Mouse (Mus musculus) heart, postnatal 10 days (tissue): ENCODE measurements at regions not wholly inside any gene's neighbourhood (a gene's known extent, or its start where the extent isn't known, plus 50 kb on each side); places are given as distances from the start of the nearest gene placed in this dataset.
A peak's percentile ranks its signal among the peaks of the same experiment; 100 is the strongest.

Experiments used
- DNase-seq, 2 experiments: peaks; one replicate each; pipeline ENCODE4 v3.0.0; 2021
- intact Hi-C: fragments of 180-260 bp; cut with DNase I; formaldehyde crosslinking; loops from one replicate; pipeline ENCODE4 v1.15.1; 2025

DNA sequence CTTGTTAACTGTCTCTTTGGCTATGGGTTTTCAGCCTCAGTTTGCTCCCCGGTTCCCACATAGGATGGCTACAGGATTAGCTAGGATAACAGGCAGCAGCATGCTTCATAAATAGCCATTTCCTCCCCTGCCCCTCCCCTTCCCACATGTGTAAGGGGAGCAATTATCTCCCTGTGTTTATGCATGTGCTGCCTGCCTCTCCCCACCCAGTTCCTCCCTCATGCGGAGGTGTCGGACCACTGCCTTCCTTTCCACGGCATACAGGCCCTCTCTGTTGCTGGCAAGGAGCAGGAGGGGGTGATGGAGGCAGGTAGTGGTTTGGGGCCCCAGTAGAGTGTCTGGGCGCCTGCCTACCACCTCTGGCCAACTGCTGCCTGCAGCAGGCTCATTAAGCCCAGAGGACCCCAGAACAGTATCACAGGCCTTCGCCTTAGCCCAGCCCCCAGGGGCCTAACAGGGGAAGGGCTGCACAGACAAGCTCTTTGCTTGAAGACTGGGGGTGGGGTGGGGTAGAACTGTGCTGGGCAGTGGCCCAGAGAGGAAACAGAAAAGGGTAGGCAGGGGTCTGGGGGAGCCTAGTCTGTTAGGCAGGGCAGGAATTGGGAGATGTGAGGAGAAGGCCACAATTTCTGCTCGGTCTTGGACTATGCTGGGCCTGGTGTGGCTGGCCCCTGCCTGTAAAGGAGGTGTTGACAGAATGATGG is 79.1 kb upstream of the Pja1 start:
- intact Hi-C loops: no loop called here
- no peak for DNase-seq

DNA sequence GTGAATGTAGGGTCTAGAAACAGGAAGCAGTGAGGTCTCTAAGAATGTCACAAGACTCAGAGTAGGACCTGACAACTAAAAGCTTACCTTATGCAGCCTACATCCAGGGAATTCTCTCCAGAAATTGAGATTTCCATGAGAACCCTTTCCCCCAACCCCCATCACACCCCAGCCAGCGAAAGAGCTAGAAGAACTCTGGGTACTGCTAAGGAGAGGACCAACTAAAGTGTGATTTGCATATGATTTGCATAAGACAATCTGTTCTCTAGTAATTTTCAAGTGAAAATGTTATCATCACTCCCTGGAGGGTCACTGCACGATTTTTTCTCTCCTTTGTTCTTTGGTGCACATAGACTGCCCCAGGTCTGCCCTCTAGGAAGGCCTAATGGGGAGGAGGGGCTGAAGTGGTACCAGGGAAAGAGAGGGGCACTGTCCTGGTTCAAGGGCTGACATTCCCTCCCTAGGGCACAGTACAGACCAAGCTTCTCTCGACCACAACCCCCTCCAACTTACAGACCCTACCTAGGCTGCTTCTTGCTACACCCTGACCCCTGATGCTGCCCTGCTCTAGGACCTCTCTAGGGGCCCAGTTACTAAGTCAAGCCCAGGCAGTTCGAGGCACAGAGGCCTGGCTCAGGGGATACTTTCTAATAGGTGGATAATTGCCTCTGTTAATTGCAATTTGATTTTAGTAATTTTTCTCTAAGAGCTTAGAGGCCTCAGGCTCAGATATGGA is 77.4 kb upstream of the Pja1 start:
- intact Hi-C loops: no loop called here
- DNase-seq: no peak

DNA sequence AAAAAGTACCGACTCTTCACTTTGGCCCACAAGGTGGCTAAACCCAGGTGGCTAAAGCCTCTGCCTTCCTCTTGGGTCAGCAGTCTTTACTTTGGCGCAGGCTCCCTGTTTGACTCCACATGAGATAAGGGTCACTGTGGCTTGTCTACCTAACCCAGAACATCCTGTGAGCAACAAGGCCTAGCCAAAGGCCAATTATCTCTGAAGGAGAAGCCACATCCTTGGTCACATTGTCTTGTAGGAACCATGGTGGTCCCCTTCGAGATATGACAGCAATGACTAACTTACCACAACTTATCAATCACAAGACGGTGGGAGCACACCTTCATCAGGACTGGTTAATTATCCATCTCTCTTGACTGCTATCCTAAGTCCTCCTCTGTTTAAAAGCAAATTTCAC is 73.3 kb upstream of the Pja1 start:
- intact Hi-C loops: no loop called here
- no peak for DNase-seq

DNA sequence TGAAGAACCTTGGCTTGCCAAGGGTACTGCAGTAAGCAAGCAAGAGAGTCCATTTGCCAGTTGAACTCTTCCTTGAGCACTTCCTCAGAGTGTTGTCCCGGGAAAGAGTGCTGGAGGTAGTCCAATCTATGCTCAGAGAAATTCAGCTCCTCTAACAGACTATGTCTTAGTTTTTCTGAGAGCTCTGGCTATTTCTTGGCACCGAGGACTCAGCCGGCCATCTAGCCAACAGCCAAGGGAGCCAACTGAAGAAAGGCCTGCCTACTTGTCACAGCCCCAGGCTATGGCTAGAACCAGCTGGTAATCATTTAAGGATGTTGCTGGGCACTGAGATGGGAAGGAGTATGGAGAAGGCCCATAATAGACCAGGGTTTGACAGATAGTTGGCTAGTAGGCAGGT is 70.8 kb upstream of the Pja1 start:
- no peak for DNase-seq
- intact Hi-C loops: no loop called here

DNA sequence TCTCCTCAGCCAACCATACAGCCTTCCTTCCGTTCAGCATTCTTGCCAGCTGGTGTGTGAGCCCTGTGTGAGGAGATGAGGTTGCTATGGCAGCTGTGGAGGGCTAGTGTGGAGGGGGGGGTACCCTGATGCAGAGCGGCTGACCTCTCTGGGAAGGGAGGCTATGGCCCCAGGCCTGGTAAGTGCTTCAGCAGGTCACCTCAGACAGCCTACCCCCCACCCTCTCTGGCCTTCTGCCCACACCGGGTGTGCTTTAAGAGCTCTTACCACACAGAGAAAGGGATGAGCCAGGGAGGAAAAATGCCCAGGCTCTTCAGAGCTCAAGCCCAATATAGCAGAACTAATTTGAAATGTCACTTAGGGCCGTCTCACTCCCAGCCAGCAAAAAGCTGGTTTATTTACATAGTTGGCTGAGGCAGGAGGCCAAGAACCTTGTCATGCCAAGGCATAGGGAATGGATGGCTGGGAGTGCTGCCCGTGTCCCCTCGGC is 69.1 kb upstream of the Pja1 start:
- intact Hi-C loops: no loop called here
- no peak for DNase-seq

DNA sequence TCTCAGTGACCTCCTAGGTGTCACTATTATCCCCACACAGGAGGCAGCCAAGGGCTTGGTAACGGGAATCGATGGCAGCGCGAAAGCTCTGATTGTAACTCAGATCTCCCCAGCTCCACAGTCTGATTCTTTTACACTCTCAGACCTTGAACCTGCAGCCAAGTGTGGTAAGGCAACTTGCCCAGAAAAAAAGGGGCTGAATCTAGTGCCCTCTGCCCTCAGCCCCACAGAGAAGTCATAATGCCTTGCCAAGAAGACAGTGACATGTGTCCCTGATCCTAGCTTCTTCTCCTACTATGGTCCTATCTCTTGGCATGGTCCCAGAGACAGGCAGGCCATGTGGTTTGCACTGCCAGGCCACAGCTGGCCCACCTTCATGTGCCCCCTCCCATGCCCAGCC is 68.6 kb upstream of the Pja1 start:
- intact Hi-C loops: no loop called here
- no peak for DNase-seq

DNA sequence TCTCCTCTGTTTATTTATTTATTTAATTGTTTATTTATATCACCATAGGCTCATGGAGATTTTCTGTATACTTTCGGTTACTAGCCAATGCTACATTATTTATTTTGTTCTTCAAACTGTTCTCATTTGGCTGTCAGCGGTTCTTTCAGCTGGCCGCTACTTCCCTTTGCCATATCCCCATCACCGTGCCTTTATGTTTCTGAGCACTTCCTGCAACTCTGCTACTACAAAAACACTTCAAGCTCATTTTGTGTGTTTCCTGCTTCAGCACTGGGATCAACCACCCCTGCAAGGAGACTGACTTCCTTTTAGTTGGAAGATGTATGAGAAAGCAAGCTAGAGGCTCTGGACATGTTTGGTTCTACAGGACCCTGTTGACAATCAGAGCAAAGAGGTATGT is 66.7 kb upstream of the Pja1 start:
- intact Hi-C loops: no loop called here
- no peak for DNase-seq

DNA sequence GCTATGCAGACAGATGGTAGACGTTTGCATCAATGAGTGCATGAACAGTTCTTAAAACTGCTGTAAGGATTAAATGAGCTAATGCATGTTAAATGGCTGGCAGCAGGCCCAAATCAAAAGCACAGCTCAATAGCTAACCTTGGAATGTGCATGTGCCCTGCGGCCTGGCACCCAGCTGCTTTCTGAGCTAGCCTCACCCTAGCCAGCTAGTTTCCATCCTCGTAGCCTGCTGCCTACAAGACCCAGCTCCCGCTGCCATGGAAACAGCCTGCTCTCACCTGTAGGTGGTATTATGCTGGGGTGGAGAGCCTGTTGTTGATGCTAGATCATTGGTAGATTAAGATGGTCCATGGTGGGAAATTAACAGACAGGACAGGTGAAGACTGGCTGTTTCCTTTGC is 63.8 kb upstream of the Pja1 start:
- intact Hi-C loops: no loop called here
- DNase-seq: no peak

DNA sequence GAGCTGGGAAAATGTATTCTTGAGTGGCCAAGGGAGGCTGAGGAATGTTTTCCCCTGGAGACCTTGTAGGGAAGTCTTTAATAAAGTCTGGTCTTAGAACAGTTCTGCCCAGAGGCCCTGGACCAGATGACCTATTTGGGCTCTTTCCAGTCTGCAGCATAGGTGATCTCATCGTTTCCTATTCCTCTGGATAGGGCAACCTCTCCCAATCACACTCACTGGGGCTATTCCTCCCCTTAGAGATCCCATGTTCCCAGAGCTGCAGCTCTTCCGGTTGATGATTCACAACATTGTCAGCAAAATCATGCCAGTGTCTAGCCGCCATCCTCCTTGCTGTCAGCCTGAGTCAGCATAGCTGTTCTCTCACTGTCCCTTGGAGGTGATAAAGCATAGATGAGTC is 60.1 kb upstream of the Pja1 start:
- DNase-seq: peak; percentile 52 to 53
- intact Hi-C loops: no loop called here

DNA sequence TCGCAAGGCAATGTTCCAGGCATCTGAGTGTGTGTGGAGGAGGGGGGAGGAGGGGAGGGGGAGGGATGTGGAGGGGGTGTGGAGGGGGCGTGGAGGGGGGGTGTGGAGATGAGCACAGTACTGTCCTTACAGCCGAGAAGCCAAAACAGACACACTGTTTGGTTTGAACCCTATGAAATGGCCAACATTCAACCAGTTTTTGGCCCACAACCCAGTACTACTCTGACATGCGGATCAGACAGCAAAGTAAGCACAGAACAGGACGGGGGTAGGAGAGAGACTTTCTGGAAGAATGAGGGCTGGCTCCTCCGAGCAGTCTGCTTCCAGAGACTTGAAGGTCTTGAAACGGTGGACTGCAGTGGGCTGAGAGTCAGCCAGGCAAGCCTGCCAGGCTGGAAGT is 59.4 kb upstream of the Pja1 start:
- intact Hi-C loops: no loop called here
- DNase-seq: peak; percentile 19 to 22

DNA sequence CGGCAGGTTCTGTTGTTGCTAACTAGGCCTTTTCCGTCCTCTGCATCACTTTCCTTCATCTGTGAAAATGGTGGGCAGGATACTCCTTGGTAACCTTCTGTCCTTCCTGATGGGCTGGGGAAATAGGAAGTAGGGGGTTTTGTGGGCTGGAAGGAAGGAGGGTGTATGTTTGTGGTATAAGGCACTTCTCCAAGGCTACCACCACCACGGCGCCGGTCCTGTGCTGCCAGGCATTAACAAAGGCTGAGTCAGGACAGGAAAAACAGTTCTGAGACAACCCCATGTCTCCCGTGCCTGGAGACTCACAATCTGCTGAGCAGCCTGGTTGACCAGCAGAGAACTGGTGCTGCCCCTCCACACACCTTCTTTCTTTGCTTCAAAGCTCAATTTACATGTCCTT is 52.2 kb upstream of the Pja1 start:
- DNase-seq: no peak
- intact Hi-C loops: loop anchor here (1.0 to 2.0 kb wide), 3 partner anchors 51 to 388 kb away; no protein-coding TSS in a partner anchor

DNA sequence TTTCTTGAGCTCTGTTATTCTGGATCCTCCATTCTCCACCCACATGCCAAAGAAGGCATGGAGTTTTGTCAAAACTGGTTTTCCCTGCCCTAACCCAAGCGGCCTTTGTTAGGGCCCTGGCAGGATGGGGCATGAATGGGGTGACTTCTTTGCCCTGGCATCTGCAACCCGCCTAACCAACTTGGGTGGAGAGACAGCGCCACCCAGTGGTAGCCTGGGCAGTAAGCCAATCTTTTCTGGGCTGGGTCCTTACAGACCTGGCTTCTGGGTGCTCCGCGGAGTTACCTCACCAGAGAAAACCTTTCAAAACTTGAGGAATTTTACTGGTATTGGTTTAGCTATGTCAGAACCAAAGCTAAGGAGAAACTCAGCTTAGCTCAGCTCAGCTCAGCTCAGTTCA is 51.8 kb upstream of the Pja1 start:
- intact Hi-C loops: loop anchor here (1.0 to 2.0 kb wide), 3 partner anchors 51 to 388 kb away; no protein-coding TSS in a partner anchor
- DNase-seq: peak; percentile 63 to 80

DNA sequence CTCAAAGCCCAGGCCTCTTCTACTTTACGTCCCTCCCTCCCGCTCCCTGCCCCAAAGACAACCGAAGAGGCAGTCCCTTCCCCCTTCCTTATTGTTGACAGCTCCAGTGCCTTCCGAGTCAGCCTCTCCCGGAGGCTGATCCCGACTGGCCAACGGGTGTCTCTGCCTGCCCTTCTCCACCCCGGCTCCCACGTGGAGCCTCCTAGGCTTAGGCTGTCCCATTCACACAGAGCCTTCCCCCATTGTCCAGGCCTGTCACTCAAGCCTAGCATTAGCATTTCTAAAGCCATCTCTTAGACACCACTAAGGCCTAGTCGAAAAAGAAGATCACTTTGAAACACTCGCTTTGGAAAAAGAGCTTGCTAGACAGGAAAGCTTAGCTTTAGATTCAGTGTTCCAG is 51.2 kb upstream of the Pja1 start:
- intact Hi-C loops: loop anchor here (2.0 kb wide), 1 partner anchor 163 kb away; no protein-coding TSS in a partner anchor

DNA sequence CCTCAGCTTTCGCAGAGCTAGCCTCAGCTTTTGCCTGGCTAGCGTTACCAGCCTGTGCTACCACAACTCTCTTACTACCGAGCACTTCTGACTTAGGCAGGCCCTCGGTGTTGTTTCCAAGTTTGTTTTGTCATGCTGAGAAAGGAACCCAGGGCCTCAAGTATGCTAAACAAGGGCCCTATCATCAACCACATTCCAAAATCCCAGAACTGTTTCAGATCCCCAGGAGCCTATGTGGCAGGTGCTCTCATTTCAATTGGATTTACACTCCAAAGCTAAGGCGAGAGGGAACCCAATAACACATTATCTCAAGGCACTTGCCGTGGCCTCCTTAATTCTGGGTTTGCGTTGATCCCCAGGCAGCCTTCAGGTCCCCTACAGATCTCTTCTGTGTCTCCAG is 50.8 kb upstream of the Pja1 start:
- intact Hi-C loops: loop anchor here (2.0 kb wide), 1 partner anchor 163 kb away; no protein-coding TSS in a partner anchor
- DNase-seq: no peak

More for the DNA sequence above, 51.2 kb upstream of the Pja1 start:
- DNase-seq: no peak
